Mouse (Mus musculus) testis, adult 2 months (tissue): Measurements from ENCODE around the gene Ap4s1. TPM values are rescaled to one million over a fixed set of nuclear protein-coding genes. Genes with fewer than 3 reads are reported as not detected.
"Not testable (repeated sequence)": the region's sequence is repeated elsewhere in the genome, so short reads cannot be mapped to it uniquely, and the experiment has no call there.

ENCODE experiments used
- H3K27ac ChIP-seq: fragments of 200-500 bp; 2 replicates; pipeline ENCODE4 v1.5.1; 2012; ENCODE audit warnings: low read depth, low read length; ENCODE audit not compliant: control insufficient read depth, insufficient read depth
- H3K27me3 ChIP-seq: fragments of 200-500 bp; 2 replicates; pipeline ENCODE4 v1.6.1; 2012; ENCODE audit warnings: mild to moderate bottlenecking, low read length, moderate library complexity; ENCODE audit not compliant: control insufficient read depth, insufficient read depth
- H3K36me3 ChIP-seq: fragments of 200-500 bp; 2 replicates; pipeline ENCODE4 v1.6.1; 2012; ENCODE audit warnings: mild to moderate bottlenecking, low read length; ENCODE audit not compliant: control insufficient read depth, insufficient read depth
- H3K4me1 ChIP-seq: fragments of 200-500 bp; 2 replicates; pipeline ENCODE4 v1.6.1; 2012; ENCODE audit warnings: low read length; ENCODE audit not compliant: control insufficient read depth, insufficient read depth
- H3K4me3 ChIP-seq: fragments of 200-500 bp; 2 replicates; pipeline ENCODE4 v1.5.1; 2012; ENCODE audit warnings: low read depth, mild to moderate bottlenecking, low read length, moderate library complexity, mixed read lengths; ENCODE audit not compliant: control insufficient read depth
- CTCF ChIP-seq: fragments of 200-500 bp; IDR thresholded peaks from 2 replicates; pipeline ENCODE4 v1.5.1; 2012; ENCODE audit warnings: low read depth, mild to moderate bottlenecking, inconsistent platforms, low read length, moderate library complexity; ENCODE audit not compliant: control insufficient read depth, insufficient read depth, insufficient replicate concordance
- POLR2A ChIP-seq: fragments of 200-500 bp; IDR thresholded peaks from 2 replicates; pipeline ENCODE4 v1.6.1; 2012; ENCODE audit warnings: low read depth, mild to moderate bottlenecking, inconsistent platforms, low read length, moderate library complexity; ENCODE audit not compliant: control insufficient read depth
- polyA plus RNA-seq: library from polyadenylated mRNA; depleted of rRNA; stranded (reverse); fragments of >200 nt; gene quantifications from 2 replicates; pipeline ENCODE4 v1.2.3, GENCODE M21; 2012; rRNA removed

Gene Ap4s1
- 6.0 and 8.3 TPM in 2 replicates for polyA plus RNA-seq

DNA sequence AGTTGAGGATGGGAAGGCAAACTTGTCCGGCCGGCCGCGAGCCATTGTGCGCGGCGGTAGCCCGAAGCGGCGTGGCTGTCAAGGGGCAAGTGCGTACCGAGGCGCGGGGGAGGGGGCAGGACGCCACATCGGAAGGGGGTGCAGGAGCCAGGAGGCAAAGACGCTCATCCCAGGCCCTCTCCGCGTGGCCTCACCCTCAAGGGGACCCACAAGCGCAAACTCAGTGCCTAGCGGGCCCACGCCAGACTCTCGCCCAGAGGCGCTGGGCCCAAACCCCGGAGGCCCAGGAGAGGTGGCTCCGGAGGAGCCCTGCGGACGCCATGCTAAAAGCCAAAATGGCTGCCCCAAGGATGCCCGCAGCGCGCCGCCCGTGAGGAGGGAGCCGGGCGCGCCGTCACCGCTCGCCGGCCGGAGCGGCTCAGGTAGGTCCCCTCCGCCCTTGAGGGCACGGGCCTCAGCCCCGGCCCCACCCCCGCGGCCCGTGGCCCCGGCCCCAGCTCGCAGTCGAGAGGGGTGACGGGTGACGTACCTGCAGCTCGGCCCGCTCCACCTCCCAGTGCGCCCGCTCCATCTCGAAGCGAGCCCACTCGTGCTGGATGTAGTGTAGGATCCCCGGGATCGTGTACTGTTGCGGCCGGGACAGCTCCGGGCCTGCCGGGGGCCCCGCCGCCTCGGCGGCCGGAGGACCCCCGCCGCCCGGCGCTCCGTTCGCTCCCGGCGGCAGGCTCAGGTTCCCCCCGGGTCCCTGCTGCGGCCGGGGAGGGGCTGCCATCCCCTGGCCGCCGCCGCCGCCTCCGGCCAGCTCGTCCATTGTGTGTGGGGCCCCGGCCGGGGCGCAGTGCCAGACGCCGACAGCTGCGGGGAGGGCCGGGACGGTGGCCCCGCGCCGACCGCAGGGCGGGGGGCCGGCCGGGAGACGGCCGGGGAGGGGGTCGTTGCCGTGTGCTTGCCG lies at the start of gene Ap4s1:
Ap4s1 (plus strand) TSS at position 141 of the 952 bp plus-strand sequence.
- Histone ChIP-seq H3K27ac (peak within 1 kb of the TSS; percentile 94), H3K4me3 (peak within 1 kb of the TSS; percentile 91), H3K27me3 (no peaks in the 10 kb centered on the region), H3K36me3 (no peaks in the 10 kb centered on the region), H3K4me1 (peaks cover 8% of the 10 kb centered on the region)
- TF ChIP-seq POLR2A (peak; percentile 34; the same call in 1 of the 2 replicates), CTCF (no peak)

- H3K4me3 ChIP-seq = no peak overlapping the region; the same call in 1 of the 2 replicates
Observed at GRCm38 (mm10) chr12:51641871-51642270, 49.0 kb upstream of the Ap4s1 start.

DNA sequence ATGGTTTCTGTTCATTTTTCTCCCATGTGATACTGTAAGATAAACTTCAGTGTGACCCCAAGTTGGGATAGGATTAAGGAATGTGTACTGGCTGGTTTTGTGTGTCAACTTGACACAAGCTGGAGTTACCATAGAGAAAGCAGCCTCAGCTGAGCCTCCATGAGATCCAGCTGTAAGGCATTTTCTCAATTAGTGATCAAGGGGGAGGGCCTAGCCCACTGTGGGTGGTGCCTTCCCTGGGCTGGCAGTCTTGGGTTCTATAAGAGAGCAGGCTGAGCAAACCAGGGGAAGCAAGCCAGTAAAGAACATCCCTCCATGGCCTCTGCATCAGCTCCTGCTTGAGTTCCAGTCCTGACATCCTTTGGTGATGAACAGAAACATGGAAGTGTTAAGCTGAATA lies 41.4 kb upstream of the Ap4s1 start:
- not testable (repeated sequence) for H3K36me3 ChIP-seq, H3K4me1 ChIP-seq, H3K4me3 ChIP-seq, H3K27ac ChIP-seq, H3K27me3 ChIP-seq

More at GRCm38 (mm10) chr12:51641871-51642270, 49.0 kb upstream of the Ap4s1 start:
- Histone ChIP-seq H3K27ac (no peak overlapping the region), H3K4me1 (no peaks in the 10 kb centered on the region), H3K27me3 (no peaks in the 10 kb centered on the region), H3K36me3 (no peaks in the 10 kb centered on the region)
- TF ChIP-seq POLR2A = no peak
- TF ChIP-seq CTCF = no peak

DNA sequence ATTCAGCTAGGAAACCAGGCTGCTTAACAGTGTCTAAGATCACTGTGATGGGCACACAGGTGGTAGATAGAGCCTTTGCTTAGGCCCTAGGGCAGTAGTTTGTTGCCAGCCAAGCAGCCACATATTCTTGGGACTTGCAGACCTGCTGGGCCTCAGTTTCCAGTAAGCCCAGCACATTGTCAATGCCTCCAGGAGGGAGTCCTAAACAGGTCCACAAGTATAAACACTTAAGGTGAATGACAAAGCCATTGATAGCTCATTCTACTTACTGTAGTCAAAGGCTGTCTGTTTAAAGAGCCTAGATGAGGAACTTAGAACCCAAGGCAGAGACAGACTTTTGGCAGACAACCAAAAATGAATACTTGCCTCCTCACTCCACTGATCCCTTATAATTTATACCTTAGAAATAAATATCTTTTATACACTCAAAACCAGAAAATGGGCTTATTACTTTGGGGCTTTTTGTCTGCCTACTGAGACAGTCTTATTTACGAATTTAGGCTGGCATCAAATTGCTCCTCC lies 34.8 kb upstream of the Ap4s1 start:
- Histone ChIP-seq H3K36me3 (no peaks in the 10 kb centered on the region; the same call in 1 of the 2 replicates), H3K27me3 (no peaks in the 10 kb centered on the region), H3K4me3 (no peak overlapping the region), H3K27ac (no peak overlapping the region), H3K4me1 (no peaks in the 10 kb centered on the region)
- TF ChIP-seq POLR2A (no peak), CTCF (no peak)

- TF ChIP-seq CTCF (no peak), POLR2A (no peak)
- H3K36me3 ChIP-seq = no peaks in the 10 kb centered on the region
- H3K4me3 ChIP-seq = no peak overlapping the region
- no peaks in the 10 kb centered on the region for H3K27me3 ChIP-seq
- H3K4me1 ChIP-seq = no peaks in the 10 kb centered on the region
- H3K27ac ChIP-seq = no peak overlapping the region
Observed at GRCm38 (mm10) chr12:51663011-51663410, 27.8 kb upstream of the Ap4s1 start.

DNA sequence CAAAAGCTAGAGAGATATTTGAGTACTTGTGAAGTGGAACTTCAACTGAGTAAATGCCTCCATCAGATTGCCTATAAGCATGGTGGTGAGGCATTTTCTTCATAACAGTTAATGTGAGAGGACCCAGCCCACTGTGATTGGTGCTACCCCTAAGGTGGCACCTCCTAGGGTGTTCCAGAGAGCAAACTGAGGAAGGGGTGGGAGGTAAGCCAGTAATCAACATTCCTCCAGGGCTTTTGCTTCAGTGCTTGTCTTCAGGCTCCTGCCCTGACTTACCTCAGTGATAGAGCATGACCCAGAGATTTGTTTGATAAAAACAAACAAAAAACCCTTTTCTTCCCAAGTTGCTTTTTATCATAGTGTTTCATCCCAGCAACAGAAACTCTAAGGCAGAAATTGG lies 26.9 kb upstream of the Ap4s1 start:
- TF ChIP-seq CTCF (no peak), POLR2A (no peak)
- Histone ChIP-seq H3K27ac (no peak overlapping the region), H3K27me3 (no peaks in the 10 kb centered on the region), H3K4me1 (no peaks in the 10 kb centered on the region), H3K36me3 (no peaks in the 10 kb centered on the region), H3K4me3 (no peak overlapping the region)

DNA sequence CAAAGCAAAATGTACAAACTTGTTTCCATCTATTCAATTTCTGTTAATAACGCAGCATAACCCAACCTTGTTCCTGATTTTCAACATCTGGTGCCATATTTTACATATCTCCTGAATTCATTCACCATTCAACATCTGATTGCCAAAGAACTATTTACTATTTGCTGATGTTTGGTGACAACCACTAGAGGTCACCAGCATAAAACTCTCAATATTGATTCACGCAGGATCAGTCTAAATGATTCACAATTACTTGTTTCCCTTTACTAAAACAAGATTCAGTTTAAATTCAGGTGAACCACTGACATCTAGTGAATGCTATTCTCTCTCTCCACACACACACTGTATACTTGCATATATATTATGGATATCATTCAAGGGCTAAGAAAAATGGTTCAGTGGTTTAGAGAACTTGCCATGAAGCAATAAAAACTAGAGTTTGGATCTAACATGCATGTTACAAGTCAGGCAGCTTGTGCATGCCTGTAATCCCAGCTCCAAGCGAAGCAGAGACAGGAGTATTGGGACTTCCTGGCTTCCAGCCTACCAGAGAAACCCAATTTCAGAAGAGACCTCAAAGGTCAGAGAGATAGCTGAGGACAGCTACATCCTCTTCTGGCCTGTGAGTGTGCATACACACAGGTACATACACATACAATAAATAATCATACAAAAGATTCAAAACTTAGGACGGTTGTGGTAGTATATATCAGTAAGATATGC lies 24.0 kb upstream of the Ap4s1 start:
- H3K4me3 ChIP-seq = no peak overlapping the region
- H3K27ac ChIP-seq = no peak overlapping the region
- no peaks in the 10 kb centered on the region for H3K27me3 ChIP-seq
- H3K36me3 ChIP-seq = no peaks in the 10 kb centered on the region
- no peak for TF ChIP-seq POLR2A
- no peak for TF ChIP-seq CTCF
- no peaks in the 10 kb centered on the region for H3K4me1 ChIP-seq
